Mouse (Mus musculus) liver, postnatal 0 days (tissue): ENCODE results near the gene Tmem163. TPM values are rescaled to one million over a fixed set of nuclear protein-coding genes. Genes with fewer than 3 reads are reported as not detected.

Experiments used
- ATAC-seq: fragments of 200-750 bp; cut with Nextera tagmentation; 2 replicates; pipeline ENCODE4 v1.8.0; 2017; ENCODE audit warnings: mild to moderate bottlenecking, moderate library complexity
- DNase-seq: peaks from one replicate; pipeline ENCODE4 v3.0.0-alpha.2; 2016
- H3K27ac ChIP-seq: fragments of 300-500 bp; sonication (generic); 2 replicates; pipeline ENCODE4 v1.5.1; 2014; ENCODE audit warnings: antibody characterized with exemption, moderate library complexity, mild to moderate bottlenecking, low read depth
- H3K27me3 ChIP-seq: fragments of 300-500 bp; sonication (generic); 2 replicates; pipeline ENCODE4 v1.6.1; 2014; ENCODE audit warnings: low read length, control low read depth, mixed read lengths; ENCODE audit not compliant: insufficient read depth
- H3K36me3 ChIP-seq: fragments of 300-500 bp; sonication (generic); replicated peaks from 2 replicates; pipeline ENCODE4 v1.6.1; 2014; ENCODE audit warnings: mild to moderate bottlenecking, control low read depth, low read length, moderate library complexity, mixed read lengths; ENCODE audit not compliant: insufficient read depth
- H3K4me1 ChIP-seq: fragments of 300-500 bp; sonication (generic); 2 replicates; pipeline ENCODE4 v1.6.1; 2014; ENCODE audit warnings: antibody characterized with exemption, mild to moderate bottlenecking, control low read depth; ENCODE audit not compliant: insufficient read depth
- H3K4me2 ChIP-seq: fragments of 300-500 bp; sonication (generic); 2 replicates; pipeline ENCODE4 v1.6.1; 2014; ENCODE audit warnings: low read depth, mild to moderate bottlenecking, low read length, moderate library complexity, mixed read lengths
- H3K4me3 ChIP-seq: fragments of 300-500 bp; sonication (generic); 2 replicates; pipeline ENCODE4 v1.5.1; 2014; ENCODE audit warnings: low read depth, low read length
- H3K9ac ChIP-seq: fragments of 300-500 bp; sonication (generic); replicated peaks from 2 replicates; pipeline ENCODE4 v1.6.1; 2014; ENCODE audit warnings: mild to moderate bottlenecking, moderate library complexity
- H3K9me3 ChIP-seq: fragments of 300-500 bp; sonication (generic); 2 replicates; pipeline ENCODE4 v1.6.1; 2016; ENCODE audit warnings: mild to moderate bottlenecking, control low read depth, low read length, mixed read lengths
- CTCF ChIP-seq: sonication (generic); IDR thresholded peaks from 2 replicates; pipeline ENCODE4 v1.5.1; 2016; ENCODE audit warnings: antibody characterized with exemption, low read depth
- EP300 ChIP-seq: IDR thresholded peaks from 2 replicates; pipeline ENCODE4 v1.6.1; 2016; ENCODE audit warnings: antibody characterized with exemption, low read depth, mild to moderate bottlenecking
- WGBS: fragments of 180-500 bp; shearing (Covaris S2); extraction: QIAGEN DNeasy Blood & Tissue Kit; methylation state at CpG from one replicate; pipeline ENCODE4 v1.1.7; 2014; ENCODE audit not compliant: insufficient replicate concordance; 5-methylcytosine and 5-hydroxymethylcytosine counted together
- polyA plus RNA-seq: library from polyadenylated mRNA; unstranded; fragments of >200 nt; fragmentation: Nextera tagmentation; extraction: Ambion mirVana; gene quantifications from 2 replicates; pipeline ENCODE4 v1.2.1, GENCODE M21; 2015

Gene Tmem163
- polyA plus RNA-seq, 1 experiment from 2014 or later, result 0.65 TPM

- H3K4me2 ChIP-seq, result no peak overlapping the region
- peaks cover 7% of the 10 kb centered on the region for H3K36me3 ChIP-seq
- H3K27me3 ChIP-seq, result no peaks in the 10 kb centered on the region
- 63% methylated on average over 5 of the region's 5 CpGs for whole genome bisulfite sequencing
- H3K9me3 ChIP-seq, result no peaks in the 10 kb centered on the region
- H3K4me1 ChIP-seq, result no peaks in the 10 kb centered on the region
- no peak overlapping the region for H3K9ac ChIP-seq
- H3K27ac ChIP-seq, result no peak overlapping the region
- ATAC-seq (no peak), DNase-seq (no peak)
- no peak overlapping the region for H3K4me3 ChIP-seq
- TF ChIP-seq EP300, result no peak
- no peak for TF ChIP-seq CTCF
Observed at GRCm38 (mm10) chr1:127444836-127445485, 234.4 kb downstream of the Tmem163 start.

DNA sequence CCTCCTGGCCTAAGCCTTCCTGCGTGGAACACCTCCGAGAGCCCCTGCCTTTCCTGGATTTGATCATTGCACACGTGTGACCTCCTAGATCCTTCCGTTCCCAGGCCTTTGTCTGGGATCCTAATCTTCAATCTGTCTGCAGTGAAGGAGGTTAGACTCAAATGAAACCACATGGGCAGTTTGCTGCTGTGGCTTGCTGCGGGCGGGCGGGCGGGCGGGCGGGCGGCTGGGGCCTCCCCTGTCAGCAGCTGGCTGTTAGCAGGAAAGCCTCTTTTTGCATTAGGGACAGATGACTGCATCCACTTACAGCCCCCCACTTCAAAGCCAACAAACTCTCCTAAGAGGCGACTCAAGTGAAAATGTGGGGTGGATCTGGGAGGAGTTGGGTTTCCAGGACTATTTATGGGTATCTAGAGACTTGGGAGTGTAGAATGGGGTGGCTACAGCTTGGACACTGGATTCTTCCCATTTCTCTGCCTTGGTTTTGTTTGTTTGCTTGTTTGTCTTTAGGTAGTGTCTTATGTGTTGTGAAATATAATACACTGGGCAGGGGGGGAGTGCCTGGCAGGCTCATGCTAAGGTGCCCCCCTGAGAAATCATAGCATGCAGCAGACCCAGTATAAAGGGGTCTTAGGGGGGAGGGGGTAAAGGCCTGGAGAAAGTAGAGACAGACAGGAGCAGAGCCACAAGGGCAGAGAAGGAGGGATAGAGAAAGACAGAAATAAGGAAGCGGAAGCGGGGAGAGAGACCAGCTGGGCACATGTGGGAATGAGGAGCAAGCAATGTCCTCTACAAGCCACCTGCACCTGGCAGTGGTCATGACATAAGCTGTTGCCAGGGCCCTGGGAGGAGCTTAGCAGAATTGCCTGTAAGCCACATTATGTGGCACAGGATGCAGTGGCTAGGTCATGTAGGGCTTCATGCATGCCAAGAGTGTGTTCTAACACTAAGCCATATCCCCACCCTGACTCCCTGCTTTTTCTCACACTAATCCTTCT is 236.2 kb downstream of the Tmem163 start:
- H3K4me2 ChIP-seq, result no peak overlapping the region
- 73% methylated on average over 14 of the region's 14 CpGs for WGBS

DNA sequence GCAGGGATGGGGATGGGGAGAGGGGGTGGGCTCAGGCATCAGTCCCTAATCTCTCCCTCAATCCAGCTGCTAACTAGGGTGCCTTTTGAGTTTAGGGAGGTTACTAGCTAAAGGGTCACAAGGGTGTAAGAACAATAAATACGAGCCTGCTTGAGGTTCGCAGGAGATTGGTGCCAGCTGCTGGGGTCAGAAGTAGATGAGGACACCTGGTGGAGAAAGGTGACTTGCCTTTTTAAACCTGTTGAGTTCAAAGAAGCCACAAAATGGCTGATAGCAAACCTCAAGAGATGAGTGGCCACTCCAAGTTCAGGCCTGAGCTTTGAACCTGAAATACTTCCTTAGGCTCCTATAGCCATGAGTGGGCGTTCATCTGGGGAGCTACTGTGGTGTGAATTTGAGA is 237.6 kb downstream of the Tmem163 start:
- Histone ChIP-seq H3K4me1 (no peaks in the 10 kb centered on the region), H3K27me3 (no peaks in the 10 kb centered on the region), H3K9me3 (no peaks in the 10 kb centered on the region), H3K4me3 (no peak overlapping the region), H3K36me3 (no peaks in the 10 kb centered on the region), H3K4me2 (no peak overlapping the region), H3K27ac (no peak overlapping the region), H3K9ac (no peak overlapping the region)
- TF ChIP-seq CTCF, result no peak
- TF ChIP-seq EP300, result no peak
- ATAC-seq (no peak), DNase-seq (no peak)
- 69% methylated on average over 3 of the region's 3 CpGs for WGBS

More for the DNA sequence above, 236.2 kb downstream of the Tmem163 start:
- Histone ChIP-seq H3K4me3 (no peak overlapping the region), H3K36me3 (peaks cover 4% of the 10 kb centered on the region; the same call in 1 of the 2 replicates), H3K9ac (no peak overlapping the region), H3K9me3 (no peaks in the 10 kb centered on the region), H3K27ac (no peak overlapping the region), H3K27me3 (no peaks in the 10 kb centered on the region), H3K4me1 (no peaks in the 10 kb centered on the region)
- DNase-seq, result no peak
- TF ChIP-seq CTCF (no peak), EP300 (no peak)
- ATAC-seq, result no peak

- Histone ChIP-seq H3K27me3 (no peaks in the 10 kb centered on the region), H3K27ac (no peak overlapping the region), H3K9me3 (no peaks in the 10 kb centered on the region), H3K4me3 (no peak overlapping the region), H3K9ac (no peak overlapping the region), H3K4me2 (no peak overlapping the region), H3K4me1 (no peaks in the 10 kb centered on the region), H3K36me3 (no peaks in the 10 kb centered on the region)
- DNase-seq (no peak), ATAC-seq (no peak)
- WGBS, result 78% methylated on average over 1 of the region's 1 CpGs
- TF ChIP-seq EP300 (no peak), CTCF (no peak)
Observed at GRCm38 (mm10) chr1:127441007-127441406, 238.3 kb downstream of the Tmem163 start.

DNA sequence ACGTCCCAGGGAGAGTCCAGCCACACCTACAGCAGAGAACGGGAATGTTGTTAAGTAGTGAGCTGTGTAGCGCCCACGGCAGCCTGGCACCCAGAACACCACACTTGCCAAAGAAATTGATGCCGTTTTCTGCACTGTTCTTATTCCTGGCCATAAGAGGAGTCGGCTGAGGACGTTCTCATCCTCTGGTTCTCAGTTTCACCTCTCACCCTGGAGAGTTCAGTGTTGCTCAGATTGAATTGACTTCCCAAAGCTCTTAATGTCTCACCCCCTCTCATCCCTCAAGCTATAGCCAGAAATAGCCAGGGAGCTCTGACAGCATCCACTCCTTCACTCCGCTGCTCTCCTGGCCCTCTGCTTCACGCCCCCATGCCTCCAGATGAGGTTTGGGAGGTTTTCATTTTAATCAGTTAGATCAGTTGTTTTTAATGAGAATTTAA is 239.9 kb downstream of the Tmem163 start:
- ATAC-seq, result no peak
- TF ChIP-seq EP300 (no peak), CTCF (no peak)
- 84% methylated on average over 9 of the region's 9 CpGs for WGBS

DNA sequence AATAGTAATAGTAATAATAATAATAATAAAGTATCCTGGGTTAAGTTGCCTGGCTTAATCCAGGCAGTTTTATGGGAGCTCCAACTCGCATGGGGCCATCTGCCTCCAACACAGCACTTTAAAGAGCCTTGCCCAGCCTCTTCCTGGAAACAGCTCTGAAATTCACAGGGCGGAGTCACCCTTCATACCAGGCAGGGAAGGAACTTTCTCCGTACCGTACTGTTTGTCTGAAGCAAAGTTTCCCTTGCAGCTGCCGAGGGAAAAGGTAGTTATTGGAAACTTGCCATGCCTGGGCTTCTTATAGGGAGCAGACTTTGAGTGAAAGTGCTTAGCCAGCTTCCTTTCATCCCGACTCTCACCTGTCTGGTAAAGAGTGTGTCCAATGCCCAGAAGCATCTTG is 242.3 kb downstream of the Tmem163 start:
- no peaks in the 10 kb centered on the region for H3K36me3 ChIP-seq
- H3K4me1 ChIP-seq, result no peaks in the 10 kb centered on the region
- no peaks in the 10 kb centered on the region for H3K27me3 ChIP-seq
- TF ChIP-seq EP300, result no peak
- no peak for TF ChIP-seq CTCF
- DNase-seq (no peak), ATAC-seq (no peak)
- WGBS, result 79% methylated on average over 6 of the region's 6 CpGs
- H3K4me3 ChIP-seq, result no peak overlapping the region
- H3K9me3 ChIP-seq, result no peaks in the 10 kb centered on the region
- H3K27ac ChIP-seq, result no peak overlapping the region
- no peak overlapping the region for H3K9ac ChIP-seq
- H3K4me2 ChIP-seq, result no peak overlapping the region

More for the DNA sequence above, 239.9 kb downstream of the Tmem163 start:
- DNase-seq, result no peak
- Histone ChIP-seq H3K4me2 (no peak overlapping the region), H3K9me3 (no peaks in the 10 kb centered on the region), H3K4me1 (no peaks in the 10 kb centered on the region), H3K27ac (no peak overlapping the region), H3K27me3 (no peaks in the 10 kb centered on the region), H3K9ac (no peak overlapping the region), H3K36me3 (no peaks in the 10 kb centered on the region), H3K4me3 (no peak overlapping the region)

Other genes with a start within 250 kb of the Tmem163 start
- 2.5 and 3.2 TPM in 2 replicates for gene Acmsd, start 49.9 kb upstream of the Tmem163 start, polyA plus RNA-seq
- 13.0 and 15.8 TPM in 2 replicates for gene Ccnt2, start 94.6 kb upstream of the Tmem163 start, polyA plus RNA-seq
- gene Map3k19, start 175.5 kb upstream of the Tmem163 start, polyA plus RNA-seq, result not detected in 2 replicates
- 8.3 and 8.9 TPM in 2 replicates for gene Rab3gap1, start 189.2 kb upstream of the Tmem163 start, polyA plus RNA-seq